Mouse (Mus musculus) hindbrain, embryonic 16.5 days (tissue): ENCODE measurements around the gene Pick1. TPM values are rescaled to one million over a fixed set of nuclear protein-coding genes. Genes with fewer than 3 reads are reported as not detected.

Experiments
- ATAC-seq: fragments of 200-750 bp; cut with Nextera tagmentation; 2 replicates; pipeline ENCODE4 v1.8.0; 2017; ENCODE audit warnings: moderate TSS enrichment, moderate library complexity
- H3K27ac ChIP-seq: fragments of 300-500 bp; sonication (generic); 2 replicates; pipeline ENCODE4 v1.5.1; 2014; ENCODE audit warnings: low read depth, mild to moderate bottlenecking, control low read depth, low read length, moderate library complexity
- H3K27me3 ChIP-seq: fragments of 300-500 bp; sonication (generic); replicated peaks from 2 replicates; pipeline ENCODE4 v1.6.1; 2014; ENCODE audit warnings: low read length; ENCODE audit not compliant: control insufficient read depth, insufficient read depth
- H3K36me3 ChIP-seq: fragments of 300-500 bp; sonication (generic); 2 replicates; pipeline ENCODE4 v1.6.1; 2014; ENCODE audit warnings: mild to moderate bottlenecking, low read length, moderate library complexity, mixed read lengths; ENCODE audit not compliant: control insufficient read depth, insufficient read depth
- H3K4me1 ChIP-seq: fragments of 300-500 bp; sonication (generic); 2 replicates; pipeline ENCODE4 v1.6.1; 2014; ENCODE audit warnings: low read depth, low read length; ENCODE audit not compliant: control insufficient read depth, insufficient read depth
- H3K4me2 ChIP-seq: fragments of 300-500 bp; sonication (generic); 2 replicates; pipeline ENCODE4 v1.6.1; 2014; ENCODE audit warnings: mild to moderate bottlenecking, low read length, control low read depth, moderate library complexity
- H3K4me3 ChIP-seq: fragments of 300-500 bp; sonication (generic); 2 replicates; pipeline ENCODE4 v1.5.1; 2014; ENCODE audit warnings: mild to moderate bottlenecking, low read length, control low read depth, moderate library complexity
- H3K9ac ChIP-seq: fragments of 300-500 bp; sonication (generic); 2 replicates; pipeline ENCODE4 v1.6.1; 2014; ENCODE audit warnings: low read depth, mild to moderate bottlenecking, control low read depth, low read length, moderate library complexity
- H3K9me3 ChIP-seq: fragments of 300-500 bp; sonication (generic); 2 replicates; pipeline ENCODE4 v1.6.1; 2014; ENCODE audit warnings: mild to moderate bottlenecking, low read length, moderate library complexity; ENCODE audit not compliant: control insufficient read depth
- WGBS: fragments of 180-500 bp; shearing (Covaris S2); extraction: QIAGEN DNeasy Blood & Tissue Kit; methylation state at CpG from one replicate; pipeline ENCODE4 v1.1.7; 2014; 5-methylcytosine and 5-hydroxymethylcytosine counted together
- polyA plus RNA-seq: library from polyadenylated mRNA; unstranded; fragments of >200 nt; fragmentation: Nextera tagmentation; extraction: Ambion mirVana; gene quantifications from 2 replicates; pipeline ENCODE4 v1.2.1, GENCODE M21; 2015

Pick1 gene
- polyA plus RNA-seq, 1 experiment from 2014 or later: 99.1 TPM

GRCm38 (mm10) chr15:79261757-79262156, 32.8 kb downstream of the Pick1 start:
- Histone ChIP-seq H3K27me3 (peaks cover 26% of the 10 kb centered on the region), H3K27ac (peak overlapping the region; percentile 51), H3K36me3 (no peaks in the 10 kb centered on the region), H3K9ac (peak overlapping the region; percentile 81), H3K9me3 (no peaks in the 10 kb centered on the region), H3K4me3 (peak overlapping the region; percentile 71), H3K4me1 (peaks cover 10% of the 10 kb centered on the region), H3K4me2 (peak overlapping the region; percentile 99)
- ATAC-seq: peak; percentile 57
- 0% methylated on average over 16 of the region's 28 CpGs for WGBS

- peaks cover 10% of the 10 kb centered on the region for H3K4me1 ChIP-seq
- no peaks in the 10 kb centered on the region for H3K36me3 ChIP-seq
- H3K4me2 ChIP-seq: peak overlapping the region; percentile 99
- H3K9ac ChIP-seq: no peak overlapping the region
- peaks cover 26% of the 10 kb centered on the region for H3K27me3 ChIP-seq
- peak overlapping the region; percentile 71 for H3K4me3 ChIP-seq
- WGBS: 22% methylated on average over 13 of the region's 13 CpGs
- ATAC-seq: no peak
- no peak overlapping the region for H3K27ac ChIP-seq
- H3K9me3 ChIP-seq: no peaks in the 10 kb centered on the region
Measured at GRCm38 (mm10) chr15:79262375-79262774, 33.4 kb downstream of the Pick1 start.

DNA sequence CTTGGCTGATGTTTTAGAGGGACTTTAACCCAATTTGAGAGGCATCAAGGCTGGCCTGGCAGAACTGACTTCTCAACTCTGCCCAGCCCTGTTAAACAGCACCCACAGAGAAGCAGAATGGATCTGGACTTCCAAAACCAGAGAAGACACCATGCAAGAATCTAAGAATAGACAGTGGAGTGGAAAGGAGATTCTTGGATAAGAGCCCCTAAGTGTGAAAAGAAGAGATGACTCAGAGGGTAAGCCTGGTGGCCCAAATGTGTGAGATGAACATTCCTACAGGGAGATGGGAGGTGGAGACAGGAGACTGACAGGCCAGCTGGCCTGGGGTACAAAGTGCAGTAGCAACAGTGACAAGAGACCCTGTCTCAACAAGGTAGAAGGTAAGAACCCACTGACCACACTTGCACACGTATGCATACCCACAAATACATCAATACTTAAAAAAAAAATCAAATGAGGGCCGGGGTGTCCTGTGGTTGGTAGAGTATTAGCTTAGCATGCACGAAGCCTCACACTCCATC, 33.9 kb downstream of the Pick1 start:
- H3K4me3 ChIP-seq: no peak overlapping the region; the same call in 1 of the 2 replicates
- peaks cover 26% of the 10 kb centered on the region for H3K27me3 ChIP-seq
- no peaks in the 10 kb centered on the region for H3K36me3 ChIP-seq
- no peak overlapping the region for H3K9ac ChIP-seq
- WGBS: 95% methylated on average over 3 of the region's 3 CpGs
- H3K4me2 ChIP-seq: no peak overlapping the region
- H3K4me1 ChIP-seq: peaks cover 10% of the 10 kb centered on the region
- H3K9me3 ChIP-seq: no peaks in the 10 kb centered on the region
- H3K27ac ChIP-seq: no peak overlapping the region
- no peak for ATAC-seq

DNA sequence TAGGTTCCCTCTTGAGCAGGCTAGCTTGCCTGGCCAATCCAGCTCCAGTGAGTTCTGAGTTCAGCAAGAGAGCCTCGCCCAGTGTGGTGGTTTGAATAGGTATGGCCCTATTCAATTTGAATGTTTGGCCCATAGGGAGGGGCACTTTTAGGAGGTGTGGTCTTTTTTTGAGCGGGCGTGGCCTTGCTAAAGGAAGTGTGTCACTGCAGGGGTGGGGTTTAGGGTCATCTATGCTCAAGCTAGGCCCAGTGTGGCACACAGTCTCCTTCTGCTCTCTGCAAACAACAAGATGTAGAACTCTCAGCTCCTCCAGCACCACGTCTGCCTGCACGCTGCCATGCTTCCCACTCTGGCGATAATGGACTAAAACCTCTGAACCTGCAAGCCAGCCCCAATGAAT, 34.8 kb downstream of the Pick1 start:
- Histone ChIP-seq H3K4me2 (no peak overlapping the region), H3K9ac (no peak overlapping the region), H3K9me3 (no peaks in the 10 kb centered on the region), H3K27ac (no peak overlapping the region), H3K4me3 (no peak overlapping the region), H3K27me3 (peaks cover 26% of the 10 kb centered on the region), H3K4me1 (peaks cover 10% of the 10 kb centered on the region), H3K36me3 (no peaks in the 10 kb centered on the region)
- 86% methylated on average over 6 of the region's 6 CpGs for WGBS
- ATAC-seq: no peak

DNA sequence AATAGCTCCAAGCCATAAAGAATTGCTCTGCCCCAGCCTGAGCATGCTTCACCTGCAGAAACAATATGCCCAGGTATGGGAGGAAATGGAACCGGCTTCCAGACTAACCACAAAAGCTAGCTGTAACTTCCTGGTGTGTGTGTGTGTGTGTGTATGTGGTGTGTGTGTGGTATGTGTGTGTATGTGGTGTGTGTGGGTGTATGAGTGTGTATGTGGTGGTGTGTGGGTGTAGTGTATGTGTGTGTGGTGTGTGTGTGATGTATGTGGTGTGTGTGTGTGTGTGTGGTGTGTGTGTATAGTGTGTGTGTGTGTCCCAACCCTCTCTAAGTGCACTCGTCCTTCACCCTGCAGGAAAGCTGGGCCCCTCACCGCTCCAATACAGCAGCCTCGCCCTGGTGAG, 36.4 kb downstream of the Pick1 start:
- no peak overlapping the region for H3K9ac ChIP-seq
- peaks cover 19% of the 10 kb centered on the region for H3K27me3 ChIP-seq
- no peak overlapping the region for H3K27ac ChIP-seq
- peaks cover 14% of the 10 kb centered on the region for H3K4me1 ChIP-seq
- WGBS: 82% methylated on average over 4 of the region's 4 CpGs
- H3K4me3 ChIP-seq: no peak overlapping the region
- no peak overlapping the region for H3K4me2 ChIP-seq
- no peak for ATAC-seq
- no peaks in the 10 kb centered on the region for H3K9me3 ChIP-seq
- H3K36me3 ChIP-seq: no peaks in the 10 kb centered on the region

DNA sequence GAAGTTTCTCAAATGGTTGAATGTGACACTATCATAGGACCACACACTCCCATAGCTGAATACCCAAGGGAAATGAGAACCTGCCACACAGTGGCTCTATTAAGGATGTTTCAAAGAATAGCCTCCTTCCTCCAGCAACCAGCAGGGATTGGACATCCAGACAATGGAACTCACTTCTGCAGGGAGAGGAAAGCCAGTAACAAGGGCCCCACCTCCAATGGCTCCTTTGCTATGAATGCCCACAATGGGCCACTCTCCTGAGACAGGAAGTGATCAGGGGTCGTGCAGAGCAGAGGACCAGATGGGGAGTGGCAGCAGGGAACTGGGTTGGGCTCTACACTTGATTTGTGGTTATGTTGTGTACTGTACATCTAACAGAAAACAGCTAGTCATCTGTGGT, 39.5 kb downstream of the Pick1 start:
- Histone ChIP-seq H3K27me3 (peaks cover 4% of the 10 kb centered on the region), H3K9ac (no peak overlapping the region), H3K36me3 (no peaks in the 10 kb centered on the region), H3K9me3 (no peaks in the 10 kb centered on the region), H3K27ac (no peak overlapping the region), H3K4me3 (no peak overlapping the region), H3K4me2 (no peak overlapping the region), H3K4me1 (peaks cover 13% of the 10 kb centered on the region)
- 40% methylated on average over 1 of the region's 1 CpGs for WGBS
- no peak for ATAC-seq

GRCm38 (mm10) chr15:79270317-79271123, 41.5 kb downstream of the Pick1 start:
- Histone ChIP-seq H3K9ac (peak overlapping the region; percentile 64), H3K4me2 (peak overlapping the region; percentile 95), H3K4me3 (peak overlapping the region; percentile 50), H3K27me3 (no peaks in the 10 kb centered on the region), H3K9me3 (no peaks in the 10 kb centered on the region), H3K4me1 (peaks cover 13% of the 10 kb centered on the region), H3K36me3 (no peaks in the 10 kb centered on the region), H3K27ac (peak overlapping the region; percentile 48)
- under 1% methylated on average over 33 of the region's 33 CpGs for WGBS
- peak; percentile 80 for ATAC-seq

GRCm38 (mm10) chr15:79271124-79271746, 42.3 kb downstream of the Pick1 start:
- Histone ChIP-seq H3K9me3 (no peaks in the 10 kb centered on the region), H3K27ac (no peak overlapping the region), H3K27me3 (no peaks in the 10 kb centered on the region), H3K4me2 (peak overlapping the region; percentile 95), H3K36me3 (no peaks in the 10 kb centered on the region), H3K4me3 (peak overlapping the region; percentile 50), H3K4me1 (peaks cover 13% of the 10 kb centered on the region), H3K9ac (peak overlapping the region; percentile 64; the same call in 1 of the 2 replicates)
- 13% methylated on average over 17 of the region's 17 CpGs for WGBS
- peak; percentile 5; the same call in 1 of the 2 replicates for ATAC-seq

DNA sequence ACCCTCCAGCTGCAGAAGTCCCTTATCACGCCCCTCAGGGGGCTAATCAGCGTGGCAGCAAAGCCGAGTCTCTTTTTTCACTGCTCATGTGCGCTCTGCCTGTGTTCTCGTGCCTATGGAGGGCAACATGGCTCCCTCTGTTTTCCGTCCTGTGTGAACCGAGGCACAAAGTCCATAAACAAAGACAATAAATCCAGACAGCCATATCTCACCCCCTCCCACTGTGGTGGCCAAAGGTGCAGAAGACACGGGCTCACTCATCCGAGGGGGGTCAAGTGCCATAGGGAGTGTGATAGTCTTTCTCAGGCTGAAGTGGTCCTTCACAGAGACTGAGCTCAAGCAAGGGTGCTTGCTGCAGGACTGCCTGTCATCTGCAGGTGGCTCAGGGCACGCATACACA, 44.0 kb downstream of the Pick1 start:
- H3K4me3 ChIP-seq: no peak overlapping the region
- H3K4me1 ChIP-seq: peaks cover 13% of the 10 kb centered on the region
- no peak overlapping the region for H3K9ac ChIP-seq
- H3K27ac ChIP-seq: no peak overlapping the region
- ATAC-seq: no peak
- H3K9me3 ChIP-seq: 0 out of 2 replicates have a peak, but pooled peaks cover 3% of the 10 kb centered on the region
- 47% methylated on average over 10 of the region's 10 CpGs for WGBS
- no peak overlapping the region for H3K4me2 ChIP-seq
- H3K27me3 ChIP-seq: no peaks in the 10 kb centered on the region
- no peaks in the 10 kb centered on the region for H3K36me3 ChIP-seq
